Mouse (Mus musculus): ENCODE measurements around the gene Tnfaip2. TPM values are rescaled to one million over a fixed set of nuclear protein-coding genes. Genes with fewer than 3 reads are reported as not detected.
A peak's percentile ranks its signal among the peaks of the same experiment; 100 is the strongest.

Tnfaip2 gene
- polyA plus RNA-seq, 1 experiment from 2014 or later = 18.8 TPM

DNA sequence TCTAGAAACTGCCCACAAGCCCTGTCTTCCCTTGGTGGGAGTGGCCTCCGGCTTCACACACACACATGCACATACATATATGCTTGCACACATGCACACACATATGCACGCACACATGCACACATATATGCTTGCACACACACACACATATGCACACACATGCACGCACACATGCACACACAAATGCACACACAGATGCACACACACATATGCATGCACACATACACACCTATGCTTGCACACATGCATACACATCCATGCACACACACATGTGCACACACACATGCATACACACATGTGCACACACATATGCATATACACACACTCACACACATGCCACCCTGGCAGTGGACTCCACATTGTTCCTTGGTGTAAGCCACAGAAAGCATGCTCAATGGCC is 32.1 kb downstream of the Tnfaip2 start:
- no peaks in the 10 kb centered on the region for H3K36me3 ChIP-seq (ENCODE audit: control insufficient read depth, insufficient read depth, low read length)
- H3K4me2 ChIP-seq (replicated peaks; ENCODE audit: low read depth, low read length) = no peak overlapping the region
- ATAC-seq (ENCODE audit: low FRiP score, low TSS enrichment) = no peak
- WGBS = 95% methylated on average over 3 of the region's 3 CpGs
- H3K9me3 ChIP-seq (ENCODE audit: control insufficient read depth, low read length) = peaks cover 2% of the 10 kb centered on the region; the same call in 1 of the 2 replicates
- no peak overlapping the region for H3K9ac ChIP-seq (ENCODE audit: low read depth, low read length)
- no peaks in the 10 kb centered on the region for H3K27me3 ChIP-seq (ENCODE audit: control insufficient read depth, insufficient read depth, low read length)
- peaks cover 10% of the 10 kb centered on the region; the same call in 1 of the 2 replicates for H3K4me1 ChIP-seq (ENCODE audit: control insufficient read depth, insufficient read depth, low read length)
- H3K4me3 ChIP-seq (ENCODE audit: low read length) = no peak overlapping the region
- H3K27ac ChIP-seq (ENCODE audit: low read depth, low read length) = 0 out of 2 replicates have a peak overlapping the region, but pooled peaks have one; percentile 17

DNA sequence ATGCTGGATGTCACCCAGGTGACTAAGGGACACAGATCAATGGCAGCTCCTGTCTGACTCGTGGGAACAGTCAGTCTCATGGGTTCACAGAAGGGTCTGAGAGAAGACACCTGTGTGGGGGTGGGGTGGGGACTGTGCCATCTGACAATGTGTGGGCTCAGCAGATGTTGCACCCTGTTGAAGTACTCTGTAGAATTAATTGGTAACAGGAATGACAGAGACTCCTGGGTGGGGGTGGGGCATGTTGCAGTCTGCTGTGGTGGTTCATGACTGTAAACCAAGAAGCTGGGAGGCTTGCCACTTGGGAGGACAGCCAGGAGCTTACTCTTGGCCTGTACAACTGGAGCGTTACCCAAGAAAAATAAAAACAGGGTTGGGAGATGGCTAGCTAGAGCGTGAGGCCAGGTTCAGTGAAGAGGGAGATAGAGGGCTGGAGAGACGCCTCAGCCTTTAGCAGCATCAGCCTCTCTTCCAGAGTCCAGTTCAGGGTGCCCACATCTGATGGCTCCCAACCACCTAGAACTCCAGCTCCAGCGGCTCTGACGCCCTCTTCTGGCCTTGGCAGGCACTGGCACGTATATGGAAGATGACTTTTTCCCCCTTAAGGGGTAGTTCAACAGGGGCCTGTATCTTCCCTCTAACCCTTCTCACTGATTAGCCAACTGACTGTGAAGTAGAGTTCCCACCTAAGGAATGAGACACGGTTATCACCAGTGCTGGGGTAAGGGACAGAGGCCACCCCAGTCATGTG is 32.8 kb downstream of the Tnfaip2 start:
- 39% methylated on average over 8 of the region's 8 CpGs for WGBS
- no peaks in the 10 kb centered on the region for H3K36me3 ChIP-seq (ENCODE audit: control insufficient read depth, insufficient read depth, low read length)
- H3K4me3 ChIP-seq (ENCODE audit: low read length) = no peak overlapping the region
- H3K27ac ChIP-seq (ENCODE audit: low read depth, low read length) = peak overlapping the region; percentile 55; the same call in 1 of the 2 replicates
- ATAC-seq (ENCODE audit: low FRiP score, low TSS enrichment) = peak; percentile 82
- no peaks in the 10 kb centered on the region for H3K27me3 ChIP-seq (ENCODE audit: control insufficient read depth, insufficient read depth, low read length)
- H3K4me1 ChIP-seq (ENCODE audit: control insufficient read depth, insufficient read depth, low read length) = peaks cover 12% of the 10 kb centered on the region; the same call in 1 of the 2 replicates
- H3K9ac ChIP-seq (ENCODE audit: low read depth, low read length) = no peak overlapping the region
- H3K4me2 ChIP-seq (replicated peaks; ENCODE audit: low read depth, low read length) = no peak overlapping the region
- peaks cover 2% of the 10 kb centered on the region; the same call in 1 of the 2 replicates for H3K9me3 ChIP-seq (ENCODE audit: control insufficient read depth, low read length)

DNA sequence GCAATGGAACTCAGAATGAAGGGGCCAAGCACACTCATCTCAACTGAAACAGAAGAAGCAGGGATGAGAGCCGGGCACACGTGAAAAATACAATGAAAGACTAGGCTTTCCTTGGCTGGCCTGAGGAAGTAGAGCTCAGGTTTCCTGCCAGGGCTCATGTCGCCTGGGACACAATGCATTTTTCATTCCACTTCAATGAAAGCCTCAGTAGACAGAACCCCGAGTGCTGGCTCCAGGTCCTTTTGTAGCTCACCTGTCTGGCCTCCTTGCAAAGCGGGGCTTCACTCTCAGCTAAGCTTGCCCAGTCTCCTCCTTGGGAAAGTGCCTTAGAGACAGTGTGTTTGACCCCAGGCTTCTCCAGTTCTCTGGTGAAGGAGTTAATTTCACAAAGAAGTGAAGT is 36.7 kb downstream of the Tnfaip2 start:
- WGBS = 32% methylated on average over 5 of the region's 5 CpGs
- H3K27me3 ChIP-seq (ENCODE audit: control insufficient read depth, insufficient read depth, low read length) = no peaks in the 10 kb centered on the region
- peaks cover 12% of the 10 kb centered on the region; the same call in 1 of the 2 replicates for H3K4me1 ChIP-seq (ENCODE audit: control insufficient read depth, insufficient read depth, low read length)
- H3K4me3 ChIP-seq (ENCODE audit: low read length) = no peak overlapping the region
- H3K27ac ChIP-seq (ENCODE audit: low read depth, low read length) = no peak overlapping the region
- H3K36me3 ChIP-seq (ENCODE audit: control insufficient read depth, insufficient read depth, low read length) = no peaks in the 10 kb centered on the region
- no peak for ATAC-seq (ENCODE audit: low FRiP score, low TSS enrichment)
- no peak overlapping the region for H3K9ac ChIP-seq (ENCODE audit: low read depth, low read length)
- H3K9me3 ChIP-seq (ENCODE audit: control insufficient read depth, low read length) = peaks cover 2% of the 10 kb centered on the region; the same call in 1 of the 2 replicates
- H3K4me2 ChIP-seq (replicated peaks; ENCODE audit: low read depth, low read length) = no peak overlapping the region

DNA sequence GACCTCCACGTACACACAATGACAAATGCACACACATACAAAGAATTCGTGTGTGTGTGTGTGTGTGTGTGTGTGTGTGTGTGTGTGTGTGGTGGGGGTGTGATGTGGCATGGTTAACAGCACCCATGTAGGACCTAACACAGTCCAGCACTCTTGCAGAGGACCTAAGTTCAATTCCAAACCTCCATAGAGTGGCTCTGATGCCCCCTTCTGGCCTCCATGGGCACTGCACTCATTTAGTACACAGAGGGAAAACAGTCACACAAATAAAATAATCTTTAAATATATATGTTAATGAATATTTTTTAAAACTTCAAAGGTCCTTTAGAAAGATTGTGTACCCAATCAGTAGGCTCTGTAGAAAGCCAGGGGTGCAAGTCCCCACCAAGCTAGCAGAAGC is 37.6 kb downstream of the Tnfaip2 start:
- no peak overlapping the region for H3K4me2 ChIP-seq (replicated peaks; ENCODE audit: low read depth, low read length)
- no peak overlapping the region for H3K9ac ChIP-seq (ENCODE audit: low read depth, low read length)
- peaks cover 2% of the 10 kb centered on the region; the same call in 1 of the 2 replicates for H3K9me3 ChIP-seq (ENCODE audit: control insufficient read depth, low read length)
- ATAC-seq (ENCODE audit: low FRiP score, low TSS enrichment) = no peak
- no peak overlapping the region for H3K4me3 ChIP-seq (ENCODE audit: low read length)
- H3K4me1 ChIP-seq (ENCODE audit: control insufficient read depth, insufficient read depth, low read length) = peaks cover 11% of the 10 kb centered on the region
- no peak overlapping the region for H3K27ac ChIP-seq (ENCODE audit: low read depth, low read length)
- no peaks in the 10 kb centered on the region for H3K36me3 ChIP-seq (ENCODE audit: control insufficient read depth, insufficient read depth, low read length)
- 72% methylated on average over 2 of the region's 2 CpGs for WGBS
- H3K27me3 ChIP-seq (ENCODE audit: control insufficient read depth, insufficient read depth, low read length) = no peaks in the 10 kb centered on the region

DNA sequence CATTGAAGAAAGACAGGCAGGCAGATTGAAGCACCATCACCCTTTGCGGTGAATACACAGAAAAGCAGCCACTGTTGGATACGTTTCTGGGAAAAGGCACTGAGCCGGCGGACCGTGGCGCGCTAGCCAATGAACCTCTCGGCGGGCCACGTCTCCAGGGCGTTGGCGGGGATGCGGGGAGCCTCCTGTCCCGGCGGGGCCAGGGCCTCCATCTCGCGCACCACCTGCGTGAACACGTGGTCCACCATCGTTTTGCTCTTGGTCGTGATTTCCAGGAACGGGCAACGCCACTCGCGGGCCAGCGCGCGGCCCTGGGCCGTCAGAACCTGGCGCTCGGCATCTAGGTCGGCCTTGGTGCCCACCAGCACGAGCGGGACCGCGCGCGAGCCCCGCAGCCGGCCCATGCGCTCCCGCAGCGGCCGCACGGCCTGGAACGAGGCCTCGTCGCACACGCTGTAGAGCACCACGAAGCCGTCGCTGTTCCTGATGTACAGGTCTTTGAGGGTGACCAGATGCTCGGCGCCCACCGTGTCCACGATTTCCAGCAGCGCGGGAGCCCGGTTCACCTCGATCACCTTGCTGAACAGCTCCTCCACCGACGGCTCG is 42.9 kb downstream of the Tnfaip2 start:
- ATAC-seq (ENCODE audit: low FRiP score, low TSS enrichment) = peak; percentile 8
- WGBS = under 1% methylated on average over 63 of the region's 63 CpGs
- peak overlapping the region; percentile 98 for H3K27ac ChIP-seq (ENCODE audit: low read depth, low read length)

DNA sequence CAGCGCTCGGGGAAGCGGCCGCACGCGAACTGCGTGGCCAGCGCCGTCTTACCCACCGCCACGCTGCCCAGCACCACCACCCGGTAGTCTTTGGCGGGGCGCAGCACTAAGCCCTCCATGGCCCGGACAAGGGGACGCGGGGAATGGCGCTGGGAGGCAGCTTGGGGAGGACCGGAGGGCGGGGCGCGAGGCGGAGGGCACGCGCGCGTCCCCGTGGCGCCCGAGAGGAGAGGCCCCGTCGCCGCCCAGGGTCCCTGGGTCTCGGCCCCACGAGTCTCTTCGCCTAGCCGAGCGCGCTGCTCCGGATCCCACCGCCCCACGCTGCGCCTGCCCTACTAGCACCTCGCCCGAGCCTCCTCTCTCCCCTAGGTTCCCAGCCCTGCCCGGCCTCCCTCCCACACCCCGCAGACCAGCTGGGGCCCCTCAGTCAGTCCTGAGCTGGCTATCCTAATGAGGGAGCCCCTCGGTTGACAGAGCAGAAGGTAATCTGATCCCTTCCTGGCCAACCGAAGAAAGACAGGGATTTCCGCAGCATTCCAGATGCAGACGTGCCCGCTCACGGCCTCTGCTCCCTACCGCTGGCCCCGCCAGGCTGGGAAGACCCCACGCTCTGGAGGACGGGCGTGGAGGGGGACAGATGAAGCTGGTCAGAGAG is 43.5 kb downstream of the Tnfaip2 start, which contains the start of gene Gm266:
Gene Gm266, minus strand, starts transcription at position 172 of the 655 bp plus-strand sequence.
- Histone ChIP-seq H3K9me3 (ENCODE audit: control insufficient read depth, low read length) (no peaks in the 10 kb centered on the region), H3K9ac (ENCODE audit: low read depth, low read length) (peak within 1 kb of the TSS; percentile 88), H3K36me3 (ENCODE audit: control insufficient read depth, insufficient read depth, low read length) (no peaks in the 10 kb centered on the region), H3K4me3 (ENCODE audit: low read length) (peak within 1 kb of the TSS; percentile 60), H3K27ac (ENCODE audit: low read depth, low read length) (peak within 1 kb of the TSS; percentile 98), H3K27me3 (ENCODE audit: control insufficient read depth, insufficient read depth, low read length) (peaks cover 13% of the 10 kb centered on the region; the same call in 1 of the 2 replicates), H3K4me1 (ENCODE audit: control insufficient read depth, insufficient read depth, low read length) (peaks cover 37% of the 10 kb centered on the region), H3K4me2 (replicated peaks; ENCODE audit: low read depth, low read length) (peak within 1 kb of the TSS; percentile 92)
- ATAC-seq (ENCODE audit: low FRiP score, low TSS enrichment) = peak; percentile 95
- under 1% methylated on average over 55 of the region's 58 CpGs for whole genome bisulfite sequencing

More for the DNA sequence above, 42.9 kb downstream of the Tnfaip2 start:
- Histone ChIP-seq H3K27me3 (ENCODE audit: control insufficient read depth, insufficient read depth, low read length) (peaks cover 13% of the 10 kb centered on the region; the same call in 1 of the 2 replicates), H3K4me1 (ENCODE audit: control insufficient read depth, insufficient read depth, low read length) (peaks cover 37% of the 10 kb centered on the region), H3K9me3 (ENCODE audit: control insufficient read depth, low read length) (no peaks in the 10 kb centered on the region), H3K36me3 (ENCODE audit: control insufficient read depth, insufficient read depth, low read length) (no peaks in the 10 kb centered on the region), H3K4me3 (ENCODE audit: low read length) (peak overlapping the region; percentile 60), H3K4me2 (replicated peaks; ENCODE audit: low read depth, low read length) (peak overlapping the region; percentile 92), H3K9ac (ENCODE audit: low read depth, low read length) (peak overlapping the region; percentile 88)

DNA sequence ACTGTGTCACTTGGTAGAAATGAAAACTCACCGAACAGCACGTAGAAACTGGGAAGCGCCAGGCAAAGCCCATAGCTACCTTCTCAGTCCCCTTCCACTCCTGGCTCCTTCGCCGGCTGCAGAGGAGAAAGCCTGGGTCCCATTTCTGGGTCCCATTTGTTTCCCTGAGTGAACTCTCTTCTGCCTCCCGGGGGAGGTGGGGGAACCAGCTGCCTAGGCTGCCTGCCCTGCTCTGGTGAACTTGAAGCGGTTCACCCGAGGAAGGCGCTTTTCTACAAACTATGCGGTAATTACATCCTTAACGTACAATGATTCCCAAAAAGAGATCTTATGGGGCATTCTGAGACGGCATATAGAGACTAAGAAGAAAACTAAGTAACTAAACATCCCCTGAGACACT is 44.2 kb downstream of the Tnfaip2 start:
- Histone ChIP-seq H3K4me1 (ENCODE audit: control insufficient read depth, insufficient read depth, low read length) (peaks cover 37% of the 10 kb centered on the region), H3K9ac (ENCODE audit: low read depth, low read length) (peak overlapping the region; percentile 88; the same call in 1 of the 2 replicates), H3K9me3 (ENCODE audit: control insufficient read depth, low read length) (no peaks in the 10 kb centered on the region), H3K4me2 (replicated peaks; ENCODE audit: low read depth, low read length) (peak overlapping the region; percentile 92), H3K27ac (ENCODE audit: low read depth, low read length) (peak overlapping the region; percentile 98), H3K27me3 (ENCODE audit: control insufficient read depth, insufficient read depth, low read length) (peaks cover 13% of the 10 kb centered on the region; the same call in 1 of the 2 replicates), H3K4me3 (ENCODE audit: low read length) (peak overlapping the region; percentile 60), H3K36me3 (ENCODE audit: control insufficient read depth, insufficient read depth, low read length) (no peaks in the 10 kb centered on the region)
- ATAC-seq (ENCODE audit: low FRiP score, low TSS enrichment) = no peak
- 2% methylated on average over 12 of the region's 12 CpGs for WGBS

DNA sequence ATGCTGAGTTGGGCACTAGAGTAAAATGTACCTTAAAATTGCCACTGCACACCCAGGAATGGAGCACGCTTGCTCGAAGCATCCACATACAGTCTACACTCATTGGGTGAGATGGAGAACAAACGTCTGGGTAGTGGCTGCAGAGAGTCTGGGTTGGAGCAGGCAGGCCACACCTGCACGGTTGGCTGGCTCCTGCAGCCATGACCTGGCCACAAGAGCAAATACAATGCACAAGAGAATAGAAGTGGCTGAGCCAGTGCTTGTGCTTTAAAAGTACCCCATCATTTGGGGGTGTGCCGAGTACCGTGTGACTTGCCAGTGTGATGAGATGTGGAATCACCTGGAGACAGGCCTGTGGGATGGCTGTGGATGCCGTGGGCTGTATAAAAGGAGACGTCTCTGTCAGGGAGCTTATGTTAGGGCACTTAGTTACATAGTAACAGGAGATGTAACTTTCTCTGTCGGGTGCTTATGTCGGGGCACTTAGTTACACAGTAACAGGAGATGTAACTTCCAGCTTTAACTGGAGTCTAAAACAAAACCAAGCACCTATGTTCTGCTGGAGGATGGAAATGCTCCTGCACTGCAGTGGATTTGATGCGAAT is 47.1 kb downstream of the Tnfaip2 start:
- peaks cover 13% of the 10 kb centered on the region; the same call in 1 of the 2 replicates for H3K27me3 ChIP-seq (ENCODE audit: control insufficient read depth, insufficient read depth, low read length)
- no peak overlapping the region for H3K9ac ChIP-seq (ENCODE audit: low read depth, low read length)
- H3K4me3 ChIP-seq (ENCODE audit: low read length) = no peak overlapping the region
- peaks cover 2% of the 10 kb centered on the region; the same call in 1 of the 2 replicates for H3K9me3 ChIP-seq (ENCODE audit: control insufficient read depth, low read length)
- WGBS = 43% methylated on average over 11 of the region's 11 CpGs
- H3K27ac ChIP-seq (ENCODE audit: low read depth, low read length) = peak overlapping the region; percentile 69; the same call in 1 of the 2 replicates
- peak; percentile 26; the same call in 1 of the 2 replicates for ATAC-seq (ENCODE audit: low FRiP score, low TSS enrichment)
- H3K4me2 ChIP-seq (replicated peaks; ENCODE audit: low read depth, low read length) = no peak overlapping the region
- H3K4me1 ChIP-seq (ENCODE audit: control insufficient read depth, insufficient read depth, low read length) = peaks cover 33% of the 10 kb centered on the region
- H3K36me3 ChIP-seq (ENCODE audit: control insufficient read depth, insufficient read depth, low read length) = no peaks in the 10 kb centered on the region
